Mouse (Mus musculus) adrenal gland, postnatal 25 days (tissue): ENCODE results near the gene Magea10. TPM values are rescaled to one million over a fixed set of nuclear protein-coding genes. Genes with fewer than 3 reads are reported as not detected.

Experiments
- DNase-seq: peaks from one replicate; pipeline ENCODE4 v3.0.0; 2021; ENCODE audit warnings: mixed read lengths
- long read RNA-seq: library from polyadenylated mRNA; stranded (forward); transcript quantifications from one replicate; pipeline ENCODE4 v2.0.0, GENCODE M21; 2021
- total RNA-seq: library from RNA; stranded (reverse); gene quantifications from 2 replicates; pipeline ENCODE4 v1.2.3, GENCODE M21; 2021

Magea10 gene
- not detected in 2 replicates for total RNA-seq
- long read RNA-seq, result 0 reads

GRCm38 (mm10) chrX:72386758-72387157, at the start of gene Magea10:
Magea10 (minus strand) TSS chrX:72386858.
- no peak for DNase-seq

- DNase-seq, result no peak
Observed at GRCm38 (mm10) chrX:72381972-72382371, 4.7 kb downstream of the Magea10 start.

Other genes starting within 250 kb of the Magea10 start
- gene Magea4, start 164.8 kb downstream of the Magea10 start, total RNA-seq, result not detected in 2 replicates
- 1.4 and 3.9 TPM in 2 replicates for gene Gabre, start 112.1 kb downstream of the Magea10 start, total RNA-seq